Mouse (Mus musculus) activated CD4-positive, CD25-positive, alpha-beta regulatory T cell, adult 4 months (primary cell): ENCODE data around the gene Rgsl1. TPM values are rescaled to one million over a fixed set of nuclear protein-coding genes. Genes with fewer than 3 reads are reported as not detected.
"Not testable (repeated sequence)": the region's sequence is repeated elsewhere in the genome, so short reads cannot be mapped to it uniquely, and the experiment has no call there.

Source experiments
- ATAC-seq: one replicate; pipeline ENCODE4 v1.8.0; 2017
- polyA plus RNA-seq, 2 experiments: library from polyadenylated mRNA; unstranded; fragments of 100-300 nt; shearing (Covaris generic); gene quantifications; one replicate each; pipeline ENCODE4 v1.2.1; 2017

Gene Rgsl1
- not detected for polyA plus RNA-seq

- ATAC-seq, result no peak
Measured at GRCm38 (mm10) chr1:153844042-153844441, at the start of gene Rgsl1. Gene Rgsl1 (minus strand): TSS chr1:153844142.

- no peak for ATAC-seq
Measured at GRCm38 (mm10) chr1:153891442-153891841, 47.5 kb upstream of the Rgsl1 start, which contains the start of gene Teddm1a. Gene Teddm1a (plus strand): TSS chr1:153891742.

GRCm38 (mm10) chr1:153890121-153890520, 46.2 kb upstream of the Rgsl1 start:
- no peak for ATAC-seq

GRCm38 (mm10) chr1:153886024-153886633, 42.2 kb upstream of the Rgsl1 start:
- no peak for ATAC-seq

GRCm38 (mm10) chr1:153880391-153880790, 36.4 kb upstream of the Rgsl1 start:
- ATAC-seq, result not testable (repeated sequence)

- ATAC-seq, result no peak
Measured at GRCm38 (mm10) chr1:153874045-153874444, 30.1 kb upstream of the Rgsl1 start, which contains the start of gene Teddm1b. Gene Teddm1b (plus strand): TSS chr1:153874345.

GRCm38 (mm10) chr1:153855946-153856345, 12.0 kb upstream of the Rgsl1 start:
- ATAC-seq, result no peak

- not testable (repeated sequence) for ATAC-seq
Measured at GRCm38 (mm10) chr1:153852696-153853095, 8.8 kb upstream of the Rgsl1 start.

- ATAC-seq, result peak; percentile 74
Measured at GRCm38 (mm10) chr1:153846867-153847266, 2.9 kb upstream of the Rgsl1 start.

GRCm38 (mm10) chr1:153846420-153846819, 2.5 kb upstream of the Rgsl1 start:
- ATAC-seq, result no peak

- no peak for ATAC-seq
Measured at GRCm38 (mm10) chr1:153842121-153842740, 1.7 kb downstream of the Rgsl1 start.

- ATAC-seq, result no peak
Measured at GRCm38 (mm10) chr1:153836036-153836435, 7.9 kb downstream of the Rgsl1 start.

- no peak for ATAC-seq
Measured at GRCm38 (mm10) chr1:153830746-153831145, 13.2 kb downstream of the Rgsl1 start.

- ATAC-seq, result no peak
Measured at GRCm38 (mm10) chr1:153820216-153820615, 23.7 kb downstream of the Rgsl1 start.

- no peak for ATAC-seq
Measured at GRCm38 (mm10) chr1:153814278-153814677, 29.7 kb downstream of the Rgsl1 start.

GRCm38 (mm10) chr1:153807390-153807993, 36.5 kb downstream of the Rgsl1 start:
- ATAC-seq, result peak; percentile 88

- no peak for ATAC-seq
Measured at GRCm38 (mm10) chr1:153803530-153803929, 40.4 kb downstream of the Rgsl1 start.

GRCm38 (mm10) chr1:153802691-153803090, 41.3 kb downstream of the Rgsl1 start:
- ATAC-seq, result no peak

GRCm38 (mm10) chr1:153794241-153794640, 49.7 kb downstream of the Rgsl1 start:
- no peak for ATAC-seq

GRCm38 (mm10) chr1:153790708-153791107, 53.2 kb downstream of the Rgsl1 start:
- no peak for ATAC-seq

GRCm38 (mm10) chr1:153785608-153786007, 58.3 kb downstream of the Rgsl1 start:
- no peak for ATAC-seq

GRCm38 (mm10) chr1:153783339-153783738, 60.6 kb downstream of the Rgsl1 start:
- ATAC-seq, result no peak

GRCm38 (mm10) chr1:153778205-153778604, 65.7 kb downstream of the Rgsl1 start:
- ATAC-seq, result no peak

- ATAC-seq, result no peak
Measured at GRCm38 (mm10) chr1:153776257-153776656, 67.7 kb downstream of the Rgsl1 start.
